Mouse (Mus musculus): Measurements from ENCODE around the gene Psen2. TPM values are rescaled to one million over a fixed set of nuclear protein-coding genes. Genes with fewer than 3 reads are reported as not detected.

Psen2 gene
- total RNA-seq, 2 experiments from 2014 or later = 17.2 to 22.2 TPM

DNA sequence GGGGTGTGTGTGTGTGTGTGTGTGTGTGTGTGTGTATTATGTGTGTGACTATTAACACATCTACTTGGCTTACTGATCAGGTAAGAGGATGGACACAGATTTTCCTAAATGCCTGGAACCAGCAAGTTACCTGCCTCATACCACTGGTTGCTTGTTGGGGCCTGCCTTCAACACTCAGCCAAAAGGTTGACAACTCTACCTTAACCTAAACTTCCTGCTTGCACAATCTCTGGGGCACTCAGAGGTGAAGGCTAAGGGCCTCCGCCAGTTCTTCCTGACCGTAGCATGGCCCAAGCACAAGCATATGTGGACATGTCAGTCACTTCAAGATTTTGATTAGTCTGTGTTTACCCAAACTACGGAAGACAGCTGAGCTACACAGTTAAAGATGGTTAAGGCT, 65.3 kb downstream of the Psen2 start:
- DNase-seq (ENCODE audit: low spot score in 2 of 2) = no peak
- Histone ChIP-seq H3K4me3 (no peak overlapping the region), H3K27ac (no peak overlapping the region)
- TF ChIP-seq CTCF (conservative IDR thresholded peaks at IDR 0.05) = no peak

GRCm38 (mm10) chr1:180196508-180196907, 66.7 kb downstream of the Psen2 start:
- no peak for DNase-seq (ENCODE audit: low spot score in 2 of 2)
- Histone ChIP-seq H3K4me3 (peak overlapping the region; percentile 74), H3K27ac (peak overlapping the region; percentile 76)
- no peak for TF ChIP-seq CTCF (conservative IDR thresholded peaks at IDR 0.05)

- H3K4me3 ChIP-seq = peak overlapping the region; percentile 74
- peak overlapping the region; percentile 83 for H3K27ac ChIP-seq
- TF ChIP-seq CTCF (conservative IDR thresholded peaks at IDR 0.05) = no peak
- peak; percentile 96 to 99 for DNase-seq (ENCODE audit: low spot score in 2 of 2)
Measured at GRCm38 (mm10) chr1:180195703-180196381, 67.4 kb downstream of the Psen2 start.

DNA sequence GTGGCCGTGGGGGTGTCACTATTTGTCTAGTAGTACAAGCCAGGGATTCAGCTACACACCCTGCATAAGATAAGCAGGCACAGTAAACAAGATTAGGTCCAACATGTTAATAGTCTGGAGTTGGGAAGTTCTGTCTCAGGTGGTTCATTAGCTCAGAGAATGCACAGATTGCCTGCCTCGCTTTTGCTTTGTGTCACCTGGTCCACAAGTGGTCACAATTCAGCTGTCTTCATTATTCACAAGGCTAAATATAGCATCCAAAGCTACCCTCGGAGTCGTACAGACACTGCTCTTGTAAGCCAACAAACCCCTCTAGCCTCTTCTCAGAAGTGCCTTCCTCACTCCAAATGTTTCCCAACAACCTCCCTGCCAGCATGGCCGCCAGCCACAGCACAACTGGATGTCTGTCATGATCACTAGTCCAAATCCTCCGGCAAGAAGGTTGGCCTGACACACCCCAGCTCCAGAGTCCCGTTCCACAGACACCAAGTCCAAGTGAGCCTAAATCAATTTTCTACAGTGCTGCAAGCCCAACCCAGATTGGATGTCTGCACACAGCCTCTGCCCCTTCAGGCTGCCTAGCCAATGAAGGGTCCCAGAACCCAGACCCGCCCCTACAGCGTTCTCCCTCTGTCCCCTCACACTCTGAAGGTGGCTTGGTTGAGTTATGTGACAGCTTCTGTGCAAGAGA, 68.3 kb downstream of the Psen2 start:
- H3K27ac ChIP-seq = peak overlapping the region; percentile 83
- DNase-seq (ENCODE audit: low spot score in 2 of 2) = no peak
- TF ChIP-seq CTCF (conservative IDR thresholded peaks at IDR 0.05) = no peak

DNA sequence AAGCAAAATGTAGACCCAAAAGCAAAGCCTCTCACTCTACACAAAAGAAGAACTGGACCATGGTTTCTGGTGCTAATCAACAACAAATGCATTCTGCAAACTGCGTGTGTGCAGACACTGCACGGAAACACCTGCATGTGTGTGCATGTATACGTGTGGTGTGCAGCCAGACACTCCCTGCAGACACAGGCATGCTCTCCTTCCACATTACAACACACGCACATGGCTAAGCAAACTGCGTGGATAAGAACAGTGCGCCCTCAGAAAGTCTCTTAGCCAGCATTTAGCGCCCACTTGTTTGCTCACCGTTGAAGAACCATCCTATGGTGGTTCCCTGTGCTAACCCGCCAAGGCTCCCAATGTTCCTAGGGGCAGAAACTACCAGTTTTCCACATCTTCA, 69.2 kb downstream of the Psen2 start:
- no peak overlapping the region for H3K27ac ChIP-seq
- no peak overlapping the region for H3K4me3 ChIP-seq
- TF ChIP-seq CTCF (conservative IDR thresholded peaks at IDR 0.05) = no peak
- DNase-seq (ENCODE audit: low spot score in 2 of 2) = no peak

More for the DNA sequence above, 68.3 kb downstream of the Psen2 start:
- peak overlapping the region; percentile 74 for H3K4me3 ChIP-seq

- DNase-seq (ENCODE audit: low spot score in 2 of 2) = no peak
- no peak overlapping the region for H3K27ac ChIP-seq
- no peak overlapping the region for H3K4me3 ChIP-seq
- no peak for TF ChIP-seq CTCF (conservative IDR thresholded peaks at IDR 0.05)
Measured at GRCm38 (mm10) chr1:180193391-180193935, 69.8 kb downstream of the Psen2 start.

DNA sequence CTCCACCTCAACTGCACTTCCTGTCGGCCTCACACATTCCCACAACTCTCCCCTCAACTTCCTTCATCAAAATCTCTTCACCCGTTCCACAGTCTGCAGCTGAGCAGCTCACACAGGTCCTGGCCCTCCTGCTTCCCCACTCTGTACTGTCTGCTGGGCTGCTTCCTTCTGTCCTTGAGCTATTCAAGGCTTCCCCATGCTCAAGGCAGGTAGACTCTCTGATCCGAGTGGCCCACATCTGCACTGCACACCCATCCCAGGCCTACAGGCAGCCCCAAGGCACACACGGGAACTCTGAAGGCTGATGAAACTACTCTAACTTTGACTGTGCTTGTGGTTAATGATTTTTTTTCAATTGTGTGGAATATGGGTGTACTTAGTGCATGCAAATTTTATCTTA, 70.4 kb downstream of the Psen2 start:
- Histone ChIP-seq H3K27ac (no peak overlapping the region), H3K4me3 (no peak overlapping the region)
- no peak for DNase-seq (ENCODE audit: low spot score in 2 of 2)
- no peak for TF ChIP-seq CTCF (conservative IDR thresholded peaks at IDR 0.05)

DNA sequence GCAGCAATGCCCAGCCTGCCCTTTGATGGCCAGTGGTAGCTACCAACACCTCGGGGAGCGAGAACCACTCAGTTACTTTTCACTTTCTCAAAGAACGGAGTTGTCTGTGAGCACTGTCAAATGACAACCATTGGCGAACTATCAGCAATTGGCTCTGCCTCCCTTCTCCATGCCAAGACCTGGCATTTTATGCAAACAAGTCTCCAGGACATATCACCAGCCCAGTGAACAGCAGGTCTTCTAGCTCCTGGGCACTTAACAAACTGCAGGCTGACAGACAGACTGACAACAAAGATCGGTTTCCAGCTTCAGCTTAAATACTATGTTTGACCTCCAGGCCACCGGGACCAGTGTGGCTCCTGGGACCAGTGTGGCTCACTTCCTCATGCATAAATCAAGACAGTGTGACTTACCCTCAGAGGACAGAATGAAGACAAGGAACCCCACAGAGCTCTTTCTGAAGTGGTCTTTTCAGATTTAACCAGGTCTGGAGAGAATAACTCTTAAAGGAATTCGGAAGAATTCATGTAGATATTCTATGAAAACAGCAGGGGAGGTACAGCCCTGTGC, 71.5 kb downstream of the Psen2 start:
- no peak for DNase-seq (ENCODE audit: low spot score in 2 of 2)
- Histone ChIP-seq H3K27ac (no peak overlapping the region), H3K4me3 (no peak overlapping the region; the same call in 1 of the 2 replicates)
- TF ChIP-seq CTCF (conservative IDR thresholded peaks at IDR 0.05) = no peak

- no peak for DNase-seq (ENCODE audit: low spot score in 2 of 2)
- H3K27ac ChIP-seq = no peak overlapping the region
- TF ChIP-seq CTCF (conservative IDR thresholded peaks at IDR 0.05) = no peak
- no peak overlapping the region; the same call in 1 of the 2 replicates for H3K4me3 ChIP-seq
Measured at GRCm38 (mm10) chr1:180191112-180191511, 72.1 kb downstream of the Psen2 start.

DNA sequence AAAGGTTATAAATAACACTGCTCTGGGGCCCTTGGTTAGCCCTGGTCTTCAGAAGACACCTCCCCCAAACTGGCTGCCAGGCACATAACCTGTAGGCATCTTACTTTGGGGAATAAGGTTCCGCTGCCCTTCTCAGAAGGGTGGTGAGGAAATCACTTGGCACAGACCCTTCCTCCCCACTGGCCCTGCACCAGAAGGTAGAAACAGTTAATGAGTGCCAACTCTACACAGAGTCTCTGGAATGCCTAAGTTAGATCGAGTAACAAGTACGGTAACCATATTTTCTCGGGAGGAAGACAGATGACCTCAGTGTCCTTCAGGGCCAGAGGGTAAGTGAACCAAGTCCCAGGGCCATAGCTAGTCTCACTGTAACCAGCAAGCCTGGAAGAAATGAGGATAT, 74.3 kb downstream of the Psen2 start:
- Histone ChIP-seq H3K27ac (no peak overlapping the region), H3K4me3 (no peak overlapping the region)
- DNase-seq (ENCODE audit: low spot score in 2 of 2) = no peak
- TF ChIP-seq CTCF (conservative IDR thresholded peaks at IDR 0.05) = no peak

DNA sequence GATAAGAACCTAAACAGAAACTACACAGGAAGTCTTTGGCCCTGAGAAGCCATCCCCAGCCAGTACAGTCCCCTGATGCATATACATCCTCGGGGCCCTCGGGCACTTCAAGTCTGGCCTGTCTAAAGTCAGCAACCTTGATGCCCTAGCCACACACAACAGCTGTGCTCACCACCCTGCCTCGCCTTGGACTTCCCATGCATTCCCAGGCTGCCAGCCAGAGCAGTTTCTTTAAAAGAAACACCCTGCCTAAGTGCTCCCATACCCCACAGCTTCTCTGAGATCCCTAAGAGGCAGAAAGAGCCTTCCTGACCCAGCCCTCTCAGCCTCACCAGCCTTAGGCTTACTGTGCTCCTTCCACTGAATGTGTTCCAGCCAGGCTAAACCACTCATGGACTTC, 76.9 kb downstream of the Psen2 start:
- H3K4me3 ChIP-seq = no peak overlapping the region
- H3K27ac ChIP-seq = no peak overlapping the region
- no peak for TF ChIP-seq CTCF (conservative IDR thresholded peaks at IDR 0.05)
- DNase-seq (ENCODE audit: low spot score in 2 of 2) = no peak

GRCm38 (mm10) chr1:180185877-180186276, 77.4 kb downstream of the Psen2 start:
- no peak overlapping the region for H3K27ac ChIP-seq
- peak; percentile 49 for TF ChIP-seq CTCF (conservative IDR thresholded peaks at IDR 0.05)
- no peak overlapping the region for H3K4me3 ChIP-seq
- no peak for DNase-seq (ENCODE audit: low spot score in 2 of 2)

DNA sequence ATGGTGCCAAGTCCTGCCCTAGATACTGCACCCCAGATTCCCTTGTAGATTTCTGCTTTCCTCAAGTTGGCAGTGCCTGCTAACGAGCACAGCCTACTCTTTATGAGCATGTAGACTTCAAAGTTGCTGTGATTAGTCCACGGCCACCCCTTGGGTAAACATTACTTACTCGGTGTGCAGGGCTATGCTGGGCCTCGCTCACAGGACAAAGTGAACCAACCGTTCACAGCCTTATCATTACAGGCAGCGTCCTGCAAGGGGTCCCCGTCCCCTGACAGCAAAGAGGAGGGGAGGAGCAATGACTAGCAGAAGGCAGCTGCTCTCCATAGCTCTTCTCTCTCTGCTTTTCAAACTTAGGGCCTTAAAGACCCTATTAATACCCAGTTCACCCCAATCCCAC, 78.5 kb downstream of the Psen2 start:
- Histone ChIP-seq H3K4me3 (no peak overlapping the region), H3K27ac (no peak overlapping the region)
- no peak for DNase-seq (ENCODE audit: low spot score in 2 of 2)
- TF ChIP-seq CTCF (conservative IDR thresholded peaks at IDR 0.05) = no peak
